Mouse (Mus musculus): Measurements from ENCODE around the gene Ube2e3. TPM values are rescaled to one million over a fixed set of nuclear protein-coding genes. Genes with fewer than 3 reads are reported as not detected.
A peak's percentile ranks its signal among the peaks of the same experiment; 100 is the strongest.

Ube2e3 gene
- polyA plus RNA-seq (2015; fragmentation: Nextera tagmentation; extraction: Ambion mirVana): 180 and 197 TPM in 2 replicates

- H3K9me3 ChIP-seq: no peaks in the 10 kb centered on the region
- no peak; the same call in 1 of the 2 replicates for ATAC-seq (ENCODE audit: insufficient number of reproducible peaks, insufficient read depth, low FRiP score, low TSS enrichment, low read depth)
- peaks cover 20% of the 10 kb centered on the region for H3K4me1 ChIP-seq
- 0 out of 2 replicates have a peak, but pooled peaks cover 3% of the 10 kb centered on the region for H3K27me3 ChIP-seq
- H3K4me2 ChIP-seq: peak within 1 kb of the TSS; percentile 67
- H3K9ac ChIP-seq: peak within 1 kb of the TSS; percentile 96
- WGBS: 12% methylated on average over 14 of the region's 14 CpGs
- H3K36me3 ChIP-seq: no peaks in the 10 kb centered on the region
- H3K4me3 ChIP-seq: peak within 1 kb of the TSS; percentile 69
- H3K27ac ChIP-seq: peak within 1 kb of the TSS; percentile 97
These were observed at the start of gene Ube2e3 for GRCm38 (mm10) chr2:78867726-78868510. TSS of gene Ube2e3 (plus strand) at chr2:78868124.

GRCm38 (mm10) chr2:78829887-78830286, 38.0 kb upstream of the Ube2e3 start:
- Histone ChIP-seq H3K9ac (no peak overlapping the region), H3K36me3 (no peaks in the 10 kb centered on the region), H3K4me2 (no peak overlapping the region), H3K27me3 (no peaks in the 10 kb centered on the region; the same call in 1 of the 2 replicates), H3K9me3 (no peaks in the 10 kb centered on the region), H3K4me3 (no peak overlapping the region), H3K4me1 (no peaks in the 10 kb centered on the region), H3K27ac (no peak overlapping the region)
- WGBS: 97% methylated on average over 3 of the region's 3 CpGs
- no peak for ATAC-seq (ENCODE audit: insufficient number of reproducible peaks, insufficient read depth, low FRiP score, low TSS enrichment, low read depth)

- ATAC-seq (ENCODE audit: insufficient number of reproducible peaks, insufficient read depth, low FRiP score, low TSS enrichment, low read depth): no peak
- H3K9ac ChIP-seq: no peak overlapping the region
- 0 out of 2 replicates have a peak, but pooled peaks cover 3% of the 10 kb centered on the region for H3K4me1 ChIP-seq
These were observed 26.3 kb upstream of the Ube2e3 start for GRCm38 (mm10) chr2:78841494-78842224.

GRCm38 (mm10) chr2:78844365-78844764, 23.6 kb upstream of the Ube2e3 start:
- Histone ChIP-seq H3K4me3 (no peak overlapping the region), H3K9ac (no peak overlapping the region), H3K27me3 (peaks cover 20% of the 10 kb centered on the region), H3K36me3 (no peaks in the 10 kb centered on the region), H3K27ac (no peak overlapping the region), H3K9me3 (no peaks in the 10 kb centered on the region), H3K4me2 (no peak overlapping the region), H3K4me1 (no peaks in the 10 kb centered on the region)
- no peak for ATAC-seq (ENCODE audit: insufficient number of reproducible peaks, insufficient read depth, low FRiP score, low TSS enrichment, low read depth)
- 91% methylated on average over 5 of the region's 5 CpGs for WGBS

More at GRCm38 (mm10) chr2:78841494-78842224, 26.3 kb upstream of the Ube2e3 start:
- Histone ChIP-seq H3K27me3 (peaks cover 17% of the 10 kb centered on the region; the same call in 1 of the 2 replicates), H3K4me3 (no peak overlapping the region), H3K9me3 (no peaks in the 10 kb centered on the region), H3K4me2 (no peak overlapping the region), H3K36me3 (no peaks in the 10 kb centered on the region), H3K27ac (no peak overlapping the region)
- WGBS: 81% methylated on average over 7 of the region's 7 CpGs

GRCm38 (mm10) chr2:78845274-78845673, 22.6 kb upstream of the Ube2e3 start:
- 81% methylated on average over 12 of the region's 12 CpGs for WGBS
- Histone ChIP-seq H3K4me2 (no peak overlapping the region), H3K27ac (no peak overlapping the region), H3K9ac (no peak overlapping the region), H3K27me3 (peaks cover 15% of the 10 kb centered on the region), H3K9me3 (no peaks in the 10 kb centered on the region), H3K36me3 (no peaks in the 10 kb centered on the region), H3K4me3 (no peak overlapping the region), H3K4me1 (no peaks in the 10 kb centered on the region)
- no peak for ATAC-seq (ENCODE audit: insufficient number of reproducible peaks, insufficient read depth, low FRiP score, low TSS enrichment, low read depth)

- Histone ChIP-seq H3K4me3 (no peak overlapping the region), H3K9ac (no peak overlapping the region), H3K27ac (no peak overlapping the region), H3K4me2 (no peak overlapping the region), H3K4me1 (no peaks in the 10 kb centered on the region), H3K9me3 (no peaks in the 10 kb centered on the region), H3K36me3 (no peaks in the 10 kb centered on the region), H3K27me3 (peaks cover 17% of the 10 kb centered on the region)
- WGBS: 65% methylated on average over 10 of the region's 10 CpGs
- no peak for ATAC-seq (ENCODE audit: insufficient number of reproducible peaks, insufficient read depth, low FRiP score, low TSS enrichment, low read depth)
These were observed 22.2 kb upstream of the Ube2e3 start for GRCm38 (mm10) chr2:78845717-78846116.

- H3K27me3 ChIP-seq: peaks cover 17% of the 10 kb centered on the region
- 79% methylated on average over 8 of the region's 8 CpGs for WGBS
- H3K27ac ChIP-seq: no peak overlapping the region
- H3K4me2 ChIP-seq: no peak overlapping the region
- ATAC-seq (ENCODE audit: insufficient number of reproducible peaks, insufficient read depth, low FRiP score, low TSS enrichment, low read depth): no peak
- no peak overlapping the region for H3K9ac ChIP-seq
- H3K36me3 ChIP-seq: no peaks in the 10 kb centered on the region
- peaks cover 8% of the 10 kb centered on the region; the same call in 1 of the 2 replicates for H3K4me1 ChIP-seq
- no peaks in the 10 kb centered on the region for H3K9me3 ChIP-seq
- H3K4me3 ChIP-seq: no peak overlapping the region
These were observed 13.6 kb upstream of the Ube2e3 start for GRCm38 (mm10) chr2:78854315-78854714.

GRCm38 (mm10) chr2:78858628-78859027, 9.3 kb upstream of the Ube2e3 start:
- 68% methylated on average over 6 of the region's 6 CpGs for WGBS
- Histone ChIP-seq H3K9ac (no peak overlapping the region), H3K4me3 (no peak overlapping the region), H3K27me3 (peaks cover 18% of the 10 kb centered on the region), H3K36me3 (no peaks in the 10 kb centered on the region), H3K9me3 (no peaks in the 10 kb centered on the region), H3K27ac (no peak overlapping the region), H3K4me1 (peaks cover 8% of the 10 kb centered on the region; the same call in 1 of the 2 replicates), H3K4me2 (no peak overlapping the region)
- no peak for ATAC-seq (ENCODE audit: insufficient number of reproducible peaks, insufficient read depth, low FRiP score, low TSS enrichment, low read depth)

- peaks cover 18% of the 10 kb centered on the region for H3K27me3 ChIP-seq
- H3K4me3 ChIP-seq: no peak overlapping the region
- H3K9me3 ChIP-seq: no peaks in the 10 kb centered on the region
- no peak overlapping the region for H3K4me2 ChIP-seq
- no peak for ATAC-seq (ENCODE audit: insufficient number of reproducible peaks, insufficient read depth, low FRiP score, low TSS enrichment, low read depth)
- no peak overlapping the region for H3K27ac ChIP-seq
- H3K9ac ChIP-seq: no peak overlapping the region
- WGBS: 75% methylated on average over 12 of the region's 12 CpGs
- H3K36me3 ChIP-seq: no peaks in the 10 kb centered on the region
- H3K4me1 ChIP-seq: peaks cover 8% of the 10 kb centered on the region; the same call in 1 of the 2 replicates
These were observed 8.4 kb upstream of the Ube2e3 start for GRCm38 (mm10) chr2:78859266-78860087.

- no peak for ATAC-seq (ENCODE audit: insufficient number of reproducible peaks, insufficient read depth, low FRiP score, low TSS enrichment, low read depth)
- Histone ChIP-seq H3K27me3 (peaks cover 21% of the 10 kb centered on the region), H3K4me3 (no peak overlapping the region), H3K9ac (no peak overlapping the region), H3K9me3 (no peaks in the 10 kb centered on the region), H3K4me2 (no peak overlapping the region), H3K27ac (no peak overlapping the region), H3K4me1 (peaks cover 8% of the 10 kb centered on the region; the same call in 1 of the 2 replicates), H3K36me3 (no peaks in the 10 kb centered on the region)
- WGBS: 60% methylated on average over 3 of the region's 3 CpGs
These were observed 7.9 kb upstream of the Ube2e3 start for GRCm38 (mm10) chr2:78860088-78860372.

GRCm38 (mm10) chr2:78864116-78864515, 3.8 kb upstream of the Ube2e3 start:
- Histone ChIP-seq H3K4me2 (no peak overlapping the region), H3K27me3 (peaks cover 11% of the 10 kb centered on the region; the same call in 1 of the 2 replicates), H3K9me3 (no peaks in the 10 kb centered on the region), H3K4me1 (no peaks in the 10 kb centered on the region; the same call in 1 of the 2 replicates), H3K9ac (no peak overlapping the region), H3K4me3 (no peak overlapping the region), H3K27ac (no peak overlapping the region), H3K36me3 (no peaks in the 10 kb centered on the region)
- ATAC-seq (ENCODE audit: insufficient number of reproducible peaks, insufficient read depth, low FRiP score, low TSS enrichment, low read depth): no peak
- WGBS: 92% methylated on average over 3 of the region's 3 CpGs

All from embryonic facial prominence, embryonic 13.5 days (tissue).